Mouse (Mus musculus) limb, embryonic 13.5 days (tissue): ENCODE measurements at regions not wholly inside any gene's neighbourhood (a gene's known extent, or its start where the extent isn't known, plus 50 kb on each side); places are given as distances from the start of the nearest gene placed in this dataset.

Experiments used
- ATAC-seq: fragments of 200-750 bp; cut with Nextera tagmentation; 2 replicates; pipeline ENCODE4 v1.8.0; 2017; ENCODE audit warnings: low read depth, moderate number of reproducible peaks, moderate TSS enrichment; ENCODE audit not compliant: low FRiP score
- H3K27ac ChIP-seq: fragments of 300-500 bp; sonication (generic); 2 replicates; pipeline ENCODE4 v1.5.1; 2015; ENCODE audit warnings: inconsistent platforms, mild to moderate bottlenecking, moderate library complexity
- H3K27me3 ChIP-seq: fragments of 300-500 bp; sonication (generic); 2 replicates; pipeline ENCODE4 v1.6.1; 2015; ENCODE audit warnings: mild to moderate bottlenecking, inconsistent platforms
- H3K36me3 ChIP-seq: fragments of 300-500 bp; sonication (generic); 2 replicates; pipeline ENCODE4 v1.6.1; 2015; ENCODE audit warnings: inconsistent platforms, mild to moderate bottlenecking, moderate library complexity
- H3K4me1 ChIP-seq: fragments of 300-500 bp; sonication (generic); 2 replicates; pipeline ENCODE4 v1.6.1; 2015; ENCODE audit warnings: inconsistent platforms
- H3K4me2 ChIP-seq: fragments of 300-500 bp; sonication (generic); replicated peaks from 2 replicates; pipeline ENCODE4 v1.6.1; 2015; ENCODE audit warnings: inconsistent platforms, mild to moderate bottlenecking, moderate library complexity
- H3K4me3 ChIP-seq: fragments of 300-500 bp; sonication (generic); 2 replicates; pipeline ENCODE4 v1.5.1; 2015; ENCODE audit warnings: moderate library complexity, mild to moderate bottlenecking, inconsistent platforms
- H3K9ac ChIP-seq: fragments of 300-500 bp; sonication (generic); 2 replicates; pipeline ENCODE4 v1.6.1; 2015; ENCODE audit warnings: mild to moderate bottlenecking, inconsistent platforms
- H3K9me3 ChIP-seq: fragments of 300-500 bp; sonication (generic); 2 replicates; pipeline ENCODE4 v1.6.1; 2016; ENCODE audit warnings: inconsistent platforms
- WGBS: fragments of 180-500 bp; shearing (Covaris S2); methylation state at CpG from one replicate; pipeline ENCODE4 v1.1.7; 2015; 5-methylcytosine and 5-hydroxymethylcytosine counted together

- WGBS: 63% methylated on average over 1 of the region's 1 CpGs
- ATAC-seq: no peak
- no peak overlapping the region for H3K9ac ChIP-seq
- no peaks in the 10 kb centered on the region for H3K36me3 ChIP-seq
- H3K4me2 ChIP-seq: no peak overlapping the region
- no peaks in the 10 kb centered on the region for H3K27me3 ChIP-seq
- no peaks in the 10 kb centered on the region for H3K9me3 ChIP-seq
- no peak overlapping the region for H3K4me3 ChIP-seq
- H3K27ac ChIP-seq: no peak overlapping the region
- no peaks in the 10 kb centered on the region for H3K4me1 ChIP-seq
Observed at GRCm38 (mm10) chr2:123528915-123529314, 560.9 kb upstream of the Sema6d start.

- Histone ChIP-seq H3K4me2 (no peak overlapping the region), H3K27ac (no peak overlapping the region), H3K9ac (no peak overlapping the region), H3K4me3 (no peak overlapping the region), H3K36me3 (no peaks in the 10 kb centered on the region), H3K27me3 (no peaks in the 10 kb centered on the region), H3K4me1 (no peaks in the 10 kb centered on the region), H3K9me3 (no peaks in the 10 kb centered on the region)
- WGBS: 79% methylated on average over 9 of the region's 9 CpGs
- no peak for ATAC-seq
Observed at GRCm38 (mm10) chr2:123532946-123533791, 556.6 kb upstream of the Sema6d start.

GRCm38 (mm10) chr2:123551249-123551850 lies 538.4 kb upstream of the Sema6d start:
- Histone ChIP-seq H3K27ac (no peak overlapping the region), H3K9me3 (no peaks in the 10 kb centered on the region), H3K4me2 (no peak overlapping the region), H3K27me3 (no peaks in the 10 kb centered on the region), H3K36me3 (no peaks in the 10 kb centered on the region), H3K4me3 (no peak overlapping the region), H3K9ac (no peak overlapping the region), H3K4me1 (no peaks in the 10 kb centered on the region)
- no peak for ATAC-seq
- WGBS: 56% methylated on average over 1 of the region's 1 CpGs

- Histone ChIP-seq H3K9me3 (no peaks in the 10 kb centered on the region), H3K27me3 (no peaks in the 10 kb centered on the region), H3K4me1 (no peaks in the 10 kb centered on the region), H3K27ac (no peak overlapping the region), H3K4me2 (no peak overlapping the region), H3K4me3 (no peak overlapping the region), H3K36me3 (no peaks in the 10 kb centered on the region), H3K9ac (no peak overlapping the region)
- ATAC-seq: no peak
Observed at GRCm38 (mm10) chr2:123558123-123558650, 531.6 kb upstream of the Sema6d start.
